Mouse (Mus musculus): ENCODE measurements around the gene S100a8. TPM values are rescaled to one million over a fixed set of nuclear protein-coding genes. Genes with fewer than 3 reads are reported as not detected.

Gene S100a8
- polyA plus RNA-seq, 1 experiment from 2014 or later = 5.3 TPM

GRCm38 (mm10) chr3:90638511-90639275, 30.1 kb upstream of the S100a8 start:
- WGBS = 69% methylated on average over 1 of the region's 1 CpGs
- H3K4me1 ChIP-seq (ENCODE audit: control insufficient read depth, insufficient read depth, low read length) = no peaks in the 10 kb centered on the region
- H3K4me2 ChIP-seq (ENCODE audit: low read depth) = no peak overlapping the region
- ATAC-seq (ENCODE audit: insufficient read depth, low FRiP score, low TSS enrichment) (no peak), DNase-seq (ENCODE audit: low spot score) (no peak)
- no peaks in the 10 kb centered on the region for H3K36me3 ChIP-seq (ENCODE audit: control insufficient read depth, insufficient read depth, low read length)
- no peaks in the 10 kb centered on the region for H3K9me3 ChIP-seq (ENCODE audit: control insufficient read depth, low read length)
- no peak overlapping the region for H3K4me3 ChIP-seq (ENCODE audit: low read depth, low read length)
- H3K27ac ChIP-seq (ENCODE audit: low read depth, low read length) = no peak overlapping the region
- H3K27me3 ChIP-seq (ENCODE audit: control insufficient read depth, insufficient read depth, low read length) = no peaks in the 10 kb centered on the region
- H3K9ac ChIP-seq (ENCODE audit: low read length) = no peak overlapping the region

GRCm38 (mm10) chr3:90639511-90640154, 29.1 kb upstream of the S100a8 start:
- H3K27me3 ChIP-seq (ENCODE audit: control insufficient read depth, insufficient read depth, low read length) = no peaks in the 10 kb centered on the region
- H3K4me3 ChIP-seq (ENCODE audit: low read depth, low read length) = no peak overlapping the region
- ATAC-seq (ENCODE audit: insufficient read depth, low FRiP score, low TSS enrichment) (no peak), DNase-seq (ENCODE audit: low spot score) (peak; percentile 39)
- H3K27ac ChIP-seq (ENCODE audit: low read depth, low read length) = no peak overlapping the region
- H3K4me2 ChIP-seq (ENCODE audit: low read depth) = no peak overlapping the region
- no peaks in the 10 kb centered on the region for H3K4me1 ChIP-seq (ENCODE audit: control insufficient read depth, insufficient read depth, low read length)
- H3K9me3 ChIP-seq (ENCODE audit: control insufficient read depth, low read length) = no peaks in the 10 kb centered on the region
- no peak overlapping the region for H3K9ac ChIP-seq (ENCODE audit: low read length)
- 56% methylated on average over 7 of the region's 7 CpGs for WGBS
- no peaks in the 10 kb centered on the region for H3K36me3 ChIP-seq (ENCODE audit: control insufficient read depth, insufficient read depth, low read length)

DNA sequence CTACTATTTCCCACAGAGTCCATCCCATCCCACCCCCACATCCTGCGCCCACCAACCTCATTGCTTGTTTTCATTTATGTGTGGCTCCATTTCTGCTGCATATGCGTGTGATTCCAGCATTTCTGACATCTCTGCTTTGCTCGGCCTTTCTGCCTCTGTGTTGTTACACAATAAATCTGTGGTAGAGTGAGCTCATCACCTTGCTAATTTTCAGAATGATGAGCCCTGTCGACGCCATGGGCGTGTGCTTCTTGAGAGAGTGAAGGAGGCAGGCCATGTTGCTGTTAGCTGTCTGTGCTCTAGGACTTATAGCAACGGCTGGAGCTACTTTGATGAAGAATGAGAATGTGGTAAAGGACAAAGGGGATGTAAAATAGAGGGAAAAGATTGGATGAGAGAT, 27.8 kb upstream of the S100a8 start:
- H3K36me3 ChIP-seq (ENCODE audit: control insufficient read depth, insufficient read depth, low read length) = no peaks in the 10 kb centered on the region
- no peak for DNase-seq (ENCODE audit: low spot score)
- H3K4me2 ChIP-seq (ENCODE audit: low read depth) = no peak overlapping the region
- no peak overlapping the region for H3K27ac ChIP-seq (ENCODE audit: low read depth, low read length)
- H3K27me3 ChIP-seq (ENCODE audit: control insufficient read depth, insufficient read depth, low read length) = no peaks in the 10 kb centered on the region
- no peaks in the 10 kb centered on the region for H3K9me3 ChIP-seq (ENCODE audit: control insufficient read depth, low read length)
- no peak overlapping the region for H3K4me3 ChIP-seq (ENCODE audit: low read depth, low read length)
- H3K4me1 ChIP-seq (ENCODE audit: control insufficient read depth, insufficient read depth, low read length) = no peaks in the 10 kb centered on the region
- no peak overlapping the region for H3K9ac ChIP-seq (ENCODE audit: low read length)
- no peak for ATAC-seq (ENCODE audit: insufficient read depth, low FRiP score, low TSS enrichment)
- WGBS = 88% methylated on average over 7 of the region's 7 CpGs

- Histone ChIP-seq H3K4me3 (ENCODE audit: low read depth, low read length) (no peak overlapping the region), H3K9me3 (ENCODE audit: control insufficient read depth, low read length) (no peaks in the 10 kb centered on the region), H3K9ac (ENCODE audit: low read length) (no peak overlapping the region), H3K27me3 (ENCODE audit: control insufficient read depth, insufficient read depth, low read length) (no peaks in the 10 kb centered on the region), H3K36me3 (ENCODE audit: control insufficient read depth, insufficient read depth, low read length) (no peaks in the 10 kb centered on the region), H3K4me2 (ENCODE audit: low read depth) (no peak overlapping the region), H3K27ac (ENCODE audit: low read depth, low read length) (no peak overlapping the region), H3K4me1 (ENCODE audit: control insufficient read depth, insufficient read depth, low read length) (no peaks in the 10 kb centered on the region)
- no peak for DNase-seq (ENCODE audit: low spot score)
- 51% methylated on average over 3 of the region's 3 CpGs for WGBS
- ATAC-seq (ENCODE audit: insufficient read depth, low FRiP score, low TSS enrichment) = no peak
These were observed 24.6 kb upstream of the S100a8 start for GRCm38 (mm10) chr3:90644220-90644619.

- Histone ChIP-seq H3K4me1 (ENCODE audit: control insufficient read depth, insufficient read depth, low read length) (no peaks in the 10 kb centered on the region), H3K27me3 (ENCODE audit: control insufficient read depth, insufficient read depth, low read length) (no peaks in the 10 kb centered on the region), H3K36me3 (ENCODE audit: control insufficient read depth, insufficient read depth, low read length) (no peaks in the 10 kb centered on the region), H3K27ac (ENCODE audit: low read depth, low read length) (no peak overlapping the region), H3K4me2 (ENCODE audit: low read depth) (no peak overlapping the region), H3K9ac (ENCODE audit: low read length) (no peak overlapping the region), H3K4me3 (ENCODE audit: low read depth, low read length) (no peak overlapping the region), H3K9me3 (ENCODE audit: control insufficient read depth, low read length) (no peaks in the 10 kb centered on the region)
- no peak for ATAC-seq (ENCODE audit: insufficient read depth, low FRiP score, low TSS enrichment)
- DNase-seq (ENCODE audit: low spot score) = no peak
- WGBS = 81% methylated on average over 1 of the region's 1 CpGs
These were observed 21.5 kb upstream of the S100a8 start for GRCm38 (mm10) chr3:90647291-90647690.

GRCm38 (mm10) chr3:90648981-90649380, 19.8 kb upstream of the S100a8 start:
- no peak overlapping the region for H3K4me3 ChIP-seq (ENCODE audit: low read depth, low read length)
- no peak overlapping the region for H3K9ac ChIP-seq (ENCODE audit: low read length)
- H3K27me3 ChIP-seq (ENCODE audit: control insufficient read depth, insufficient read depth, low read length) = no peaks in the 10 kb centered on the region
- H3K4me2 ChIP-seq (ENCODE audit: low read depth) = no peak overlapping the region
- H3K9me3 ChIP-seq (ENCODE audit: control insufficient read depth, low read length) = no peaks in the 10 kb centered on the region
- H3K36me3 ChIP-seq (ENCODE audit: control insufficient read depth, insufficient read depth, low read length) = no peaks in the 10 kb centered on the region
- H3K27ac ChIP-seq (ENCODE audit: low read depth, low read length) = no peak overlapping the region
- H3K4me1 ChIP-seq (ENCODE audit: control insufficient read depth, insufficient read depth, low read length) = no peaks in the 10 kb centered on the region
- ATAC-seq (ENCODE audit: insufficient read depth, low FRiP score, low TSS enrichment) (no peak), DNase-seq (ENCODE audit: low spot score) (no peak)

DNA sequence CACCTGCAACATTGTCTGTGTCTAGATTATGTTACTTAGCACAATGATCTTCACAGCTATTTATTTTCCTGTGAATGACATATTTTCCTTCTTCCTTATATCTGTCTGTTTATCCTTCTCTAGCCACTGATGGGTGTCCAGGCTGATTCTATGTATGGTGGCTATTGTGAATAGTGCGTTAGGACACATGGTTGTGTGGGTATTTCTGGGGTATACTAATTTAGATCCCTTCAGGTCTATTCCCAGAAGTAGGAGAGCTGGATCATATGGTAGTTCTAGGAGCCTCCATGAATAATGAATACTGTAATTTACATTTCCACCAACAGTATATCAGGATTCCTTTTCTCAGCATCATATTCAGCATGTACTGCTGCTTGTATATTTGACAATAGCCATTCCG, 18.9 kb upstream of the S100a8 start:
- no peaks in the 10 kb centered on the region for H3K27me3 ChIP-seq (ENCODE audit: control insufficient read depth, insufficient read depth, low read length)
- no peak overlapping the region for H3K4me3 ChIP-seq (ENCODE audit: low read depth, low read length)
- H3K36me3 ChIP-seq (ENCODE audit: control insufficient read depth, insufficient read depth, low read length) = no peaks in the 10 kb centered on the region
- H3K27ac ChIP-seq (ENCODE audit: low read depth, low read length) = no peak overlapping the region
- H3K9me3 ChIP-seq (ENCODE audit: control insufficient read depth, low read length) = no peaks in the 10 kb centered on the region
- no peaks in the 10 kb centered on the region for H3K4me1 ChIP-seq (ENCODE audit: control insufficient read depth, insufficient read depth, low read length)
- no peak for DNase-seq (ENCODE audit: low spot score)
- WGBS = 92% methylated on average over 2 of the region's 2 CpGs
- ATAC-seq (ENCODE audit: insufficient read depth, low FRiP score, low TSS enrichment) = no peak
- no peak overlapping the region for H3K9ac ChIP-seq (ENCODE audit: low read length)
- H3K4me2 ChIP-seq (ENCODE audit: low read depth) = no peak overlapping the region

GRCm38 (mm10) chr3:90652878-90653508, 15.8 kb upstream of the S100a8 start:
- H3K27ac ChIP-seq (ENCODE audit: low read depth, low read length) = no peak overlapping the region
- H3K9ac ChIP-seq (ENCODE audit: low read length) = no peak overlapping the region
- H3K4me2 ChIP-seq (ENCODE audit: low read depth) = no peak overlapping the region
- no peaks in the 10 kb centered on the region for H3K36me3 ChIP-seq (ENCODE audit: control insufficient read depth, insufficient read depth, low read length)
- WGBS = 36% methylated on average over 5 of the region's 5 CpGs
- DNase-seq (ENCODE audit: low spot score) (peak; percentile 78), ATAC-seq (ENCODE audit: insufficient read depth, low FRiP score, low TSS enrichment) (0 out of 2 replicates have a peak, but pooled peaks have one; percentile 61)
- no peaks in the 10 kb centered on the region for H3K27me3 ChIP-seq (ENCODE audit: control insufficient read depth, insufficient read depth, low read length)
- no peak overlapping the region for H3K4me3 ChIP-seq (ENCODE audit: low read depth, low read length)
- H3K9me3 ChIP-seq (ENCODE audit: control insufficient read depth, low read length) = no peaks in the 10 kb centered on the region
- no peaks in the 10 kb centered on the region for H3K4me1 ChIP-seq (ENCODE audit: control insufficient read depth, insufficient read depth, low read length)

- no peak for ATAC-seq (ENCODE audit: insufficient read depth, low FRiP score, low TSS enrichment)
These were observed 15.1 kb upstream of the S100a8 start, which contains the start of gene S100a7a for GRCm38 (mm10) chr3:90653717-90654116. S100a7a (plus strand) TSS chr3:90654017.

More at GRCm38 (mm10) chr3:90653717-90654116, 15.1 kb upstream of the S100a8 start, which contains the start of gene S100a7a:
- Histone ChIP-seq H3K9me3 (ENCODE audit: control insufficient read depth, low read length) (no peaks in the 10 kb centered on the region), H3K27ac (ENCODE audit: low read depth, low read length) (no peak within 1 kb of the TSS), H3K4me1 (ENCODE audit: control insufficient read depth, insufficient read depth, low read length) (no peaks in the 10 kb centered on the region), H3K4me2 (ENCODE audit: low read depth) (no peak within 1 kb of the TSS), H3K4me3 (ENCODE audit: low read depth, low read length) (no peak within 1 kb of the TSS), H3K9ac (ENCODE audit: low read length) (no peak within 1 kb of the TSS), H3K27me3 (ENCODE audit: control insufficient read depth, insufficient read depth, low read length) (no peaks in the 10 kb centered on the region), H3K36me3 (ENCODE audit: control insufficient read depth, insufficient read depth, low read length) (no peaks in the 10 kb centered on the region)
- no peak for DNase-seq (ENCODE audit: low spot score)
